Mouse (Mus musculus): ENCODE measurements at regions not wholly inside any gene's neighbourhood (a gene's known extent, or its start where the extent isn't known, plus 50 kb on each side); places are given as distances from the start of the nearest gene placed in this dataset.

DNA sequence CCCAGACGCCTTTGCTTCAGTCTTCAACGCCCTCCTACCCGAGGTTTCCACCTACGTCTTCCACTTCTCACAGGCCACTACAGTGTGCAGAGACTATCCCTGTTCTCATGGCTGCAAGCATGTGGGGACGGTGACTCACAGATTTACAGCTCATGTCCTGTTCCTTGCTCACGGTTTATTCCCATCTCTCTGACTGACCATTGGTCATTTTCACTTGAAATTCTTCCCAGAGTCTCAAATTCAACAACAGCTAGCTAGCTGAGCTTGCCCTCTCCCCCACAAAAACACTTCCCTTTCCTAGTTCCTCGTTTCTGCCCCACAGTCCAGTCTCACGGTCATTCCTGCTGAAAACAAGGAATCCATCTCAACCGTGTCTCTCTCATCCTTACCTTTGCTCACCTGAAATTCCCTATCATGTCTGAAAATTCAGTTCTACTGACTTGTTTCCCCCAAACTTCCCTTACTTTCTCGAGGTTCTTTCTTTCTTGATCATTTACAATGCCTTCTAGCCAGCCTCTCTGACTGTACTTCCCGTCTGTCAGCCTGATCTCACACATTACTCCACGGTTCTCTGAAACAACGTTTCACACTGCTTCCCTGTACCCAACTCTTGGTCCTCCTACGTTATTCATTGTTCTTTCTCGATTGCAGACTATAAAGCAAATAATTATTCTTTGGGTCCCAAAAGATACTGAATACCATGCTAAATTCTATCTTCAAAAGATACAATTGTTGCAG is 163.5 kb upstream of the Prdm1 start:
- Histone ChIP-seq H3K4me3 (ENCODE audit: insufficient read depth, poor library complexity, severe bottlenecking) (no peak overlapping the region), H3K27me3 (ENCODE audit: control insufficient read depth, insufficient read depth, insufficient read length) (no peaks in the 10 kb centered on the region), H3K79me3 (ENCODE audit: low read depth) (no peaks in the 10 kb centered on the region), H3K79me2 (ENCODE audit: control insufficient read depth, insufficient read depth) (no peaks in the 10 kb centered on the region), H3K36me3 (ENCODE audit: control insufficient read depth, insufficient read depth) (no peaks in the 10 kb centered on the region), H3ac (ENCODE audit: control insufficient read depth, insufficient read length, low read depth) (no peak overlapping the region)
- no peak for TF ChIP-seq CTCF (IDR thresholded peaks at IDR 0.05; ENCODE audit: control insufficient read depth, insufficient read depth, insufficient read length)
- no peak for TF ChIP-seq CEBPB (IDR thresholded peaks at IDR 0.05; ENCODE audit: low read depth)
- no peak for TF ChIP-seq USF1 (IDR thresholded peaks at IDR 0.05; ENCODE audit: low read depth)
- peak; percentile 15 for TF ChIP-seq FOSL1 (IDR thresholded peaks at IDR 0.05; ENCODE audit: insufficient read depth, low read length, poor library complexity, severe bottlenecking)
- TF ChIP-seq MYOD1 (IDR thresholded peaks at IDR 0.05; ENCODE audit: control insufficient read depth, insufficient read length, low read depth) = no peak
- no peak for TF ChIP-seq MYOG (IDR thresholded peaks at IDR 0.05; ENCODE audit: control insufficient read depth, extremely low read depth, insufficient read length)
- TF ChIP-seq MAX (IDR thresholded peaks at IDR 0.05) = peak; percentile 93

DNA sequence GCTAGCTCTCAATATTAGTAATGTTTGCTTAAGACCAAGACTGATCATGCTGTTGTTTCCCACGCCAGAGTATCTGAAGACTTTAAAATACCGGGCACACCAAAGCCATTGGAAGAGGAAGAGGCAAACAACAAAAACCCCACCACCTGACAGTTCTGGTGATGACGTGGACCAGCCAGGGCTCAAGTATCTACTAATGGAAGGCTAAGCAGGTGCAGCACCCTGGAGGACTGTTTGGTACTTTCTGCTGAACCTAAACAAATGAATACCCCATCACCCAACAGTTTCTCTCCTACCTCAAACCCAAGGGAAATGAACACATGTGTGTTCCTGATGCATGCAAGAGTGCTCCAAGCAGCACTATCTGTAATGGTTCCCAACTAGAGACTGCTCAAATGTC is 160.3 kb upstream of the Prdm1 start:
- H3ac ChIP-seq (ENCODE audit: control insufficient read depth, insufficient read length, low read depth) = no peak overlapping the region
- H3K79me2 ChIP-seq (ENCODE audit: control insufficient read depth, insufficient read depth) = no peaks in the 10 kb centered on the region
- no peaks in the 10 kb centered on the region for H3K36me3 ChIP-seq (ENCODE audit: control insufficient read depth, insufficient read depth)
- H3K79me3 ChIP-seq (ENCODE audit: low read depth) = no peaks in the 10 kb centered on the region
- H3K4me3 ChIP-seq (ENCODE audit: insufficient read depth, poor library complexity, severe bottlenecking) = no peak overlapping the region
- H3K27me3 ChIP-seq (ENCODE audit: control insufficient read depth, insufficient read depth, insufficient read length) = no peaks in the 10 kb centered on the region
- TF ChIP-seq FOSL1 (IDR thresholded peaks at IDR 0.05; ENCODE audit: insufficient read depth, low read length, poor library complexity, severe bottlenecking) = no peak
- TF ChIP-seq CEBPB (IDR thresholded peaks at IDR 0.05; ENCODE audit: low read depth) = no peak
- no peak for TF ChIP-seq MYOG (IDR thresholded peaks at IDR 0.05; ENCODE audit: control insufficient read depth, extremely low read depth, insufficient read length)

DNA sequence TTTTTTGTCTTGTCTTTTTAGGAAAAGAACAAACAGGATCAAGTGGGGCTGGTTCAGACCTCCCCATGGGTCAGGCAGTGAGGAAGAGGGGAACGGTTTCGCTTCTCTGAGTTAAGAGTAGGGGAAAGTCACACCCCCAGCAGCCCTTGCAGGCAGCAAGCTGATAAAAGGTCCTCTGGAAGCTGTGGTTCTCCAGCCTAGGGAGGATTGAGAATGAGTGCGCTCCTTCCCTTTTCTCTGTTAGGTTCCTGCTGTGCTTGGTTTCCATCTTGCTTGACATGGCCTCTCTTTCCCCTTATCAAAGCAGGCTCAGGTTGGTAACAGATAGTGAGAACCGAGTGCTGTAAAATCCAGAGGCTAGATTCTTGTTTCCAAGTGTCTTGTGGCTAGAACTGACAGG is 157.8 kb upstream of the Prdm1 start:
- Histone ChIP-seq H3K27me3 (ENCODE audit: control insufficient read depth, insufficient read depth, insufficient read length) (no peaks in the 10 kb centered on the region), H3K4me3 (ENCODE audit: insufficient read depth, poor library complexity, severe bottlenecking) (no peak overlapping the region), H3K36me3 (ENCODE audit: control insufficient read depth, insufficient read depth) (no peaks in the 10 kb centered on the region), H3K79me2 (ENCODE audit: control insufficient read depth, insufficient read depth) (no peaks in the 10 kb centered on the region), H3K79me3 (ENCODE audit: low read depth) (no peaks in the 10 kb centered on the region), H3ac (ENCODE audit: control insufficient read depth, insufficient read length, low read depth) (no peak overlapping the region)
- TF ChIP-seq USF1 (IDR thresholded peaks at IDR 0.05; ENCODE audit: low read depth) (no peak), MYOG (IDR thresholded peaks at IDR 0.05; ENCODE audit: control insufficient read depth, extremely low read depth, insufficient read length) (no peak), MYOD1 (IDR thresholded peaks at IDR 0.05; ENCODE audit: control insufficient read depth, insufficient read length, low read depth) (no peak), MAX (IDR thresholded peaks at IDR 0.05) (no peak), CEBPB (IDR thresholded peaks at IDR 0.05; ENCODE audit: low read depth) (no peak), FOSL1 (IDR thresholded peaks at IDR 0.05; ENCODE audit: insufficient read depth, low read length, poor library complexity, severe bottlenecking) (no peak)

DNA sequence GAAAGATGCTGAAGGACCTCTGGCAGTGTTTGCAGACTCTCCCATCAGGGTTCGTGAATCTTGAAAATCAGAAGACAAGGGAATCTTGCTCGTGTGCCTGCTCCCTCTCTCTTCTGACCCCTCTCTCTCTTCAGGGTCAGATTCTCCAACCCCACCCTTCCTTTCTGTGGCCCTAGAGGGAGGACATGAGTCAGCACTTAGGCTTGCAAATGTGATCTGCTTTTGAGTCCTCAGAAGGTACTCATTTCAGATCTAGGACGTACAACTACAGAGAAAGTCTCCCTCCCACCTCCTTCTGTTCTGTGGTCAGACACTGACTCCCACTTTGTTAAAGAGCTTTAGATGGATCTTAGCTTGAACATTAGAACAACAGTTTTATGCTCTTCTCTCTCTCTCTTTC is 156.9 kb upstream of the Prdm1 start:
- Histone ChIP-seq H3K79me3 (ENCODE audit: low read depth) (no peaks in the 10 kb centered on the region), H3K79me2 (ENCODE audit: control insufficient read depth, insufficient read depth) (no peaks in the 10 kb centered on the region), H3K27me3 (ENCODE audit: control insufficient read depth, insufficient read depth, insufficient read length) (no peaks in the 10 kb centered on the region), H3K4me3 (ENCODE audit: insufficient read depth, poor library complexity, severe bottlenecking) (no peak overlapping the region), H3K36me3 (ENCODE audit: control insufficient read depth, insufficient read depth) (no peaks in the 10 kb centered on the region), H3ac (ENCODE audit: control insufficient read depth, insufficient read length, low read depth) (no peak overlapping the region)
- no peak for TF ChIP-seq CTCF (IDR thresholded peaks at IDR 0.05; ENCODE audit: control insufficient read depth, insufficient read depth, insufficient read length)
- TF ChIP-seq FOSL1 (IDR thresholded peaks at IDR 0.05; ENCODE audit: insufficient read depth, low read length, poor library complexity, severe bottlenecking) = no peak
- no peak for TF ChIP-seq MAX (IDR thresholded peaks at IDR 0.05)
- TF ChIP-seq CEBPB (IDR thresholded peaks at IDR 0.05; ENCODE audit: low read depth) = no peak
- no peak for TF ChIP-seq MYOG (IDR thresholded peaks at IDR 0.05; ENCODE audit: control insufficient read depth, extremely low read depth, insufficient read length)
- TF ChIP-seq USF1 (IDR thresholded peaks at IDR 0.05; ENCODE audit: low read depth) = no peak

DNA sequence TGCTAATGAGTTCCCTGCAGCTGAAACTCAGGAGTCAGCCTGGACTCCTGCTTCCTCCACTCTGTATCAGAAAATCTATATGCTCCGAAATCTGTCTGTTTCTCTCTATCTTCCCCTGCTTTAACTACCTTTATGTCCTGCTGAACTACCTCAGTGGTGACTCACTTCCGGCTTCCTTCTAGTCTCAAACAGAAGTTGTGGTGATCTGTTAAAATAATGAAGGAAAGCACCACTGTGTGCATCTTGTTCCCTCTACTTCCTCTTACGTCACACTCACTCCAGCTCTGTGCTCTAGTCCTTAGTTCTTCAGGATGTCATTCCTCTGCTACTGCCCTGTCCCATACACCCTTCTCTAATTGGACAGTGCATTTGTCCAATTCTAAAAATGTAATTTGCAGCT is 148.2 kb upstream of the Prdm1 start:
- Histone ChIP-seq H3K4me3 (ENCODE audit: insufficient read depth, poor library complexity, severe bottlenecking) (no peak overlapping the region), H3K36me3 (ENCODE audit: control insufficient read depth, insufficient read depth) (no peaks in the 10 kb centered on the region), H3K27me3 (ENCODE audit: control insufficient read depth, insufficient read depth, insufficient read length) (no peaks in the 10 kb centered on the region), H3K79me2 (ENCODE audit: control insufficient read depth, insufficient read depth) (no peaks in the 10 kb centered on the region), H3ac (ENCODE audit: control insufficient read depth, insufficient read length, low read depth) (no peak overlapping the region), H3K79me3 (ENCODE audit: low read depth) (no peaks in the 10 kb centered on the region)
- no peak for TF ChIP-seq USF1 (IDR thresholded peaks at IDR 0.05; ENCODE audit: low read depth)
- no peak for TF ChIP-seq FOSL1 (IDR thresholded peaks at IDR 0.05; ENCODE audit: insufficient read depth, low read length, poor library complexity, severe bottlenecking)
- no peak for TF ChIP-seq MYOG (IDR thresholded peaks at IDR 0.05; ENCODE audit: control insufficient read depth, extremely low read depth, insufficient read length)
- no peak for TF ChIP-seq MAX (IDR thresholded peaks at IDR 0.05)
- TF ChIP-seq CTCF (IDR thresholded peaks at IDR 0.05; ENCODE audit: control insufficient read depth, insufficient read depth, insufficient read length) = no peak
- TF ChIP-seq CEBPB (IDR thresholded peaks at IDR 0.05; ENCODE audit: low read depth) = no peak
- TF ChIP-seq MYOD1 (IDR thresholded peaks at IDR 0.05; ENCODE audit: control insufficient read depth, insufficient read length, low read depth) = no peak
